Mouse (Mus musculus): ENCODE measurements at regions not wholly inside any gene's neighbourhood (a gene's known extent, or its start where the extent isn't known, plus 50 kb on each side); places are given as distances from the start of the nearest gene placed in this dataset.

DNA sequence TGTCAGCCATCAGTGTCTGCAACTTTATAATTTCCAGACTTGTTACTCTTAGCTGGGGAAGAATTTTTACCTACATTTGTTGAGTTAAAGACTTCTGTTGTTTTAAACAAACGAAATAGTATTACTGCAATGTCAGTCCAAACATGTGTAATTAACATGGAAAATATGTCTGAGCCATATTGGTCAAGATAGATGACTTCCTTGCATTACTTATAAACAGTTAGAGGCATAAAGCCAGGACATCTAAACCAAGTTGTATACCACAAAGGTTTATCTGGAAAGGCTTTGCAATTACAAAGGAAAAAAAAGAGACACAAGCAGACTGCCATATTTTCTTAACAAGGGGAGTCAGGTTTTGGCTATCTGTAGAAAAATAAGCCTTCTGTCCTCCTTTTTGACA is 342.2 kb upstream of the Meox2 start:
- TF ChIP-seq POLR2A (IDR thresholded peaks at IDR 0.05; ENCODE audit: borderline replicate concordance, extremely low read depth, insufficient read depth, insufficient read length, poor library complexity, severe bottlenecking) (no peak), CTCF (IDR thresholded peaks at IDR 0.05; ENCODE audit: borderline replicate concordance, extremely low read depth, insufficient read depth, insufficient read length) (no peak)

Data from brain, embryonic 14.5 days (tissue).